Mouse (Mus musculus): ENCODE results near the gene Gm13277. TPM values are rescaled to one million over a fixed set of nuclear protein-coding genes. Genes with fewer than 3 reads are reported as not detected.

Gene Gm13277
- polyA plus RNA-seq, 1 experiment from 2014 or later: not detected

Other genes starting within 250 kb of the Gm13277 start
- not detected in 2 replicates for gene Ifna15, start 230.4 kb upstream of the Gm13277 start, polyA plus RNA-seq (2015; fragmentation: Nextera tagmentation; extraction: Ambion mirVana)
- not detected in 2 replicates for gene Ifna14, start 216.8 kb upstream of the Gm13277 start, polyA plus RNA-seq (2015; fragmentation: Nextera tagmentation; extraction: Ambion mirVana)
- gene Ifna9, start 196.2 kb upstream of the Gm13277 start, polyA plus RNA-seq (2015; fragmentation: Nextera tagmentation; extraction: Ambion mirVana): not detected in 2 replicates
- gene Ifna12, start 185.3 kb upstream of the Gm13277 start, polyA plus RNA-seq (2015; fragmentation: Nextera tagmentation; extraction: Ambion mirVana): not detected in 2 replicates
- not detected in 2 replicates for gene C87499, start 154.2 kb upstream of the Gm13277 start, polyA plus RNA-seq (2015; fragmentation: Nextera tagmentation; extraction: Ambion mirVana)
- gene Ifna13, start 144.2 kb upstream of the Gm13277 start, polyA plus RNA-seq (2015; fragmentation: Nextera tagmentation; extraction: Ambion mirVana): not detected in 2 replicates
- gene Ifna16, start 111.7 kb upstream of the Gm13277 start, polyA plus RNA-seq (2015; fragmentation: Nextera tagmentation; extraction: Ambion mirVana): not detected in 2 replicates
- gene Ifna2, start 104.7 kb upstream of the Gm13277 start, polyA plus RNA-seq (2015; fragmentation: Nextera tagmentation; extraction: Ambion mirVana): not detected in 2 replicates
- not detected in 2 replicates for gene Ifnab, start 97.3 kb upstream of the Gm13277 start, polyA plus RNA-seq (2015; fragmentation: Nextera tagmentation; extraction: Ambion mirVana)
- 1.3 and 1.5 TPM in 2 replicates for gene Gm26566, start 66.8 kb upstream of the Gm13277 start, polyA plus RNA-seq (2015; fragmentation: Nextera tagmentation; extraction: Ambion mirVana)
- 126 and 128 TPM in 2 replicates for gene Klhl9, start 66.2 kb upstream of the Gm13277 start, polyA plus RNA-seq (2015; fragmentation: Nextera tagmentation; extraction: Ambion mirVana)
- gene Gm13271, start 33.8 kb upstream of the Gm13277 start, polyA plus RNA-seq (2015; fragmentation: Nextera tagmentation; extraction: Ambion mirVana): not detected in 2 replicates
- gene Gm13283, start 28.5 kb upstream of the Gm13277 start, polyA plus RNA-seq (2015; fragmentation: Nextera tagmentation; extraction: Ambion mirVana): not detected in 2 replicates
- gene Gm13290, start 14.8 kb upstream of the Gm13277 start, polyA plus RNA-seq (2015; fragmentation: Nextera tagmentation; extraction: Ambion mirVana): not detected in 2 replicates
- not detected in 2 replicates for gene Gm13289, start 11.7 kb upstream of the Gm13277 start, polyA plus RNA-seq (2015; fragmentation: Nextera tagmentation; extraction: Ambion mirVana)
- gene Gm13272, start 8.8 kb upstream of the Gm13277 start, polyA plus RNA-seq (2015; fragmentation: Nextera tagmentation; extraction: Ambion mirVana): not detected in 2 replicates
- gene Ifnz, start 6.5 kb upstream of the Gm13277 start, polyA plus RNA-seq (2015; fragmentation: Nextera tagmentation; extraction: Ambion mirVana): not detected in 2 replicates
- gene Gm13276, start 2.9 kb upstream of the Gm13277 start, polyA plus RNA-seq (2015; fragmentation: Nextera tagmentation; extraction: Ambion mirVana): not detected in 2 replicates
- not detected in 2 replicates for gene Gm13278, start 2.9 kb downstream of the Gm13277 start, polyA plus RNA-seq (2015; fragmentation: Nextera tagmentation; extraction: Ambion mirVana)
- gene Gm13275, start 5.9 kb downstream of the Gm13277 start, polyA plus RNA-seq (2015; fragmentation: Nextera tagmentation; extraction: Ambion mirVana): not detected in 2 replicates
- not detected in 2 replicates for gene Gm13279, start 8.8 kb downstream of the Gm13277 start, polyA plus RNA-seq (2015; fragmentation: Nextera tagmentation; extraction: Ambion mirVana)
- 0.32 TPM in 1 of 2 replicates, not detected in the other for gene Gm13285, start 11.0 kb downstream of the Gm13277 start, polyA plus RNA-seq (2015; fragmentation: Nextera tagmentation; extraction: Ambion mirVana)
- gene Gm13287, start 14.6 kb downstream of the Gm13277 start, polyA plus RNA-seq (2015; fragmentation: Nextera tagmentation; extraction: Ambion mirVana): not detected in 2 replicates
- gene Gm13288, start 16.9 kb downstream of the Gm13277 start, polyA plus RNA-seq (2015; fragmentation: Nextera tagmentation; extraction: Ambion mirVana): not detected in 2 replicates
- gene Ifna7, start 27.6 kb downstream of the Gm13277 start, polyA plus RNA-seq (2015; fragmentation: Nextera tagmentation; extraction: Ambion mirVana): not detected in 2 replicates
- not detected in 2 replicates for gene Ifna11, start 31.3 kb downstream of the Gm13277 start, polyA plus RNA-seq (2015; fragmentation: Nextera tagmentation; extraction: Ambion mirVana)
- gene Ifna6, start 38.8 kb downstream of the Gm13277 start, polyA plus RNA-seq (2015; fragmentation: Nextera tagmentation; extraction: Ambion mirVana): not detected in 2 replicates
- gene Ifna5, start 46.9 kb downstream of the Gm13277 start, polyA plus RNA-seq (2015; fragmentation: Nextera tagmentation; extraction: Ambion mirVana): not detected in 2 replicates
- gene Ifna4, start 53.2 kb downstream of the Gm13277 start, polyA plus RNA-seq (2015; fragmentation: Nextera tagmentation; extraction: Ambion mirVana): not detected in 2 replicates
- not detected in 2 replicates for gene Ifna1, start 61.5 kb downstream of the Gm13277 start, polyA plus RNA-seq (2015; fragmentation: Nextera tagmentation; extraction: Ambion mirVana)
- not detected in 2 replicates for gene Ifne, start 91.6 kb downstream of the Gm13277 start, polyA plus RNA-seq (2015; fragmentation: Nextera tagmentation; extraction: Ambion mirVana)